Mouse (Mus musculus) MEL (cell line): Measurements from ENCODE around the gene Zfp174. TPM values are rescaled to one million over a fixed set of nuclear protein-coding genes. Genes with fewer than 3 reads are reported as not detected.

Experiments
- DNase-seq: peaks from one replicate; pipeline ENCODE4 v3.0.0; 2011; ENCODE audit warnings: low read depth, low spot score
- H3K27ac ChIP-seq: 2 replicates; pipeline ENCODE4 v1.5.1; 2012; ENCODE audit warnings: low read depth, mild to moderate bottlenecking, control low read depth, low read length, moderate library complexity; ENCODE audit not compliant: control insufficient read depth
- H3K27me3 ChIP-seq, 2 experiments: fragments of 150-350 bp in 1 of 2; sonication (generic) in 1 of 2; 2 replicates each; pipeline ENCODE4 v1.6.1; 2012; ENCODE audit warnings: low read length in 2 of 2, mild to moderate bottlenecking in 2 of 2, improper control_type of control experiment in 1 of 2, moderate library complexity in 1 of 2; ENCODE audit not compliant: insufficient read depth in 2 of 2, control insufficient read depth in 1 of 2
- H3K36me3 ChIP-seq, 2 experiments: 2 replicates each; pipeline ENCODE4 v1.6.1; 2012 to 2014; ENCODE audit warnings: low read length in 2 of 2, improper control_type of control experiment in 1 of 2, inconsistent platforms in 1 of 2, mild to moderate bottlenecking in 1 of 2; ENCODE audit not compliant: insufficient read depth in 2 of 2, control insufficient read depth in 1 of 2
- H3K4me1 ChIP-seq, 2 experiments: fragments of 150-350 bp in 1 of 2; sonication (generic) in 1 of 2; 2 replicates each; pipeline ENCODE4 v1.6.1; 2012; ENCODE audit warnings: low read length in 2 of 2, improper control_type of control experiment in 1 of 2, mild to moderate bottlenecking in 1 of 2; ENCODE audit not compliant: insufficient read depth in 2 of 2, control insufficient read depth in 1 of 2
- H3K4me3 ChIP-seq, 2 experiments: fragments of 150-350 bp in 1 of 2; sonication (generic) in 1 of 2; 2 replicates each; pipeline ENCODE4 v1.5.1; 2012; ENCODE audit warnings: low read depth in 2 of 2, low read length in 2 of 2, mild to moderate bottlenecking in 2 of 2, moderate library complexity in 2 of 2, control low read depth in 1 of 2, improper control_type of control experiment in 1 of 2; ENCODE audit not compliant: control insufficient read depth in 1 of 2, insufficient read depth in 1 of 2
- H3K79me2 ChIP-seq: 2 replicates; pipeline ENCODE4 v1.6.1; 2012; ENCODE audit warnings: mild to moderate bottlenecking, low read length, moderate library complexity; ENCODE audit not compliant: control insufficient read depth, poor library complexity, insufficient read depth
- H3K9ac ChIP-seq: 2 replicates; pipeline ENCODE4 v1.6.1; 2012; ENCODE audit warnings: low read depth, mild to moderate bottlenecking, control low read depth, low read length, moderate library complexity; ENCODE audit not compliant: control insufficient read depth, poor library complexity, severe bottlenecking
- H3K9me3 ChIP-seq: fragments of 150-350 bp; sonication (generic); replicated peaks from 2 replicates; pipeline ENCODE4 v1.6.1; 2012; ENCODE audit warnings: mild to moderate bottlenecking, low read length, improper control_type of control experiment, moderate library complexity; ENCODE audit not compliant: insufficient read depth
- BHLHE40 ChIP-seq: IDR thresholded peaks from 2 replicates; pipeline ENCODE4 v1.6.1; 2012; ENCODE audit warnings: low read depth, mild to moderate bottlenecking, inconsistent platforms, low read length, improper control_type of control experiment, borderline replicate concordance
- CHD2 ChIP-seq: IDR thresholded peaks from 2 replicates; pipeline ENCODE4 v1.6.1; 2011; ENCODE audit warnings: low read length, improper control_type of control experiment
- CTCF ChIP-seq, 3 experiments: IDR thresholded peaks in 2 of 3; conservative IDR thresholded peaks in 1 of 3; 2 replicates each; pipeline ENCODE4 v1.5.1; 2011 to 2012; ENCODE audit warnings: low read length in 3 of 3, low read depth in 2 of 3, mild to moderate bottlenecking in 2 of 3, improper control_type of control experiment in 1 of 3, inconsistent platforms in 1 of 3, mixed read lengths in 1 of 3, moderate library complexity in 1 of 3; ENCODE audit not compliant: control insufficient read depth in 1 of 3, insufficient read depth in 1 of 3, poor library complexity in 1 of 3, severe bottlenecking in 1 of 3
- E2F4 ChIP-seq: IDR thresholded peaks from 2 replicates; pipeline ENCODE4 v1.6.1; 2011; ENCODE audit warnings: low read depth, low read length, improper control_type of control experiment, borderline replicate concordance
- ELF1 ChIP-seq: IDR thresholded peaks from 2 replicates; pipeline ENCODE4 v1.6.1; 2014; ENCODE audit warnings: low read depth, mild to moderate bottlenecking, inconsistent platforms, low read length, improper control_type of control experiment, moderate library complexity
- EP300 ChIP-seq, 2 experiments: IDR thresholded peaks; 2 replicates each; pipeline ENCODE4 v1.6.1; 2011; ENCODE audit warnings: improper control_type of control experiment in 2 of 2, low read length in 2 of 2, low read depth in 1 of 2, mild to moderate bottlenecking in 1 of 2
- ETS1 ChIP-seq: IDR thresholded peaks from 2 replicates; pipeline ENCODE4 v1.6.1; 2012; ENCODE audit warnings: low read depth, mild to moderate bottlenecking, inconsistent platforms, low read length, improper control_type of control experiment, moderate library complexity
- GABPA ChIP-seq: IDR thresholded peaks from 2 replicates; pipeline ENCODE4 v1.6.1; 2012; ENCODE audit warnings: low read depth, mild to moderate bottlenecking, inconsistent platforms, low read length, improper control_type of control experiment, moderate library complexity
- GATA1 ChIP-seq: IDR thresholded peaks from 2 replicates; pipeline ENCODE4 v1.6.1; 2011; ENCODE audit warnings: low read depth, low read length, improper control_type of control experiment
- MAZ ChIP-seq: IDR thresholded peaks from 2 replicates; pipeline ENCODE4 v1.6.1; 2012; ENCODE audit warnings: low read depth, mild to moderate bottlenecking, inconsistent platforms, low read length, improper control_type of control experiment
- MXI1 ChIP-seq: IDR thresholded peaks from 2 replicates; pipeline ENCODE4 v1.6.1; 2011; ENCODE audit warnings: mild to moderate bottlenecking, low read depth, low read length, improper control_type of control experiment
- MYB ChIP-seq: IDR thresholded peaks from 2 replicates; pipeline ENCODE4 v1.6.1; 2011; ENCODE audit warnings: mild to moderate bottlenecking, low read depth, low read length, improper control_type of control experiment
- MYC ChIP-seq: IDR thresholded peaks from 2 replicates; pipeline ENCODE4 v1.6.1; 2011; ENCODE audit warnings: low read depth, mild to moderate bottlenecking, low read length, improper control_type of control experiment, moderate library complexity
- POLR2AphosphoS2 ChIP-seq: IDR thresholded peaks from 2 replicates; pipeline ENCODE4 v1.6.1; 2011; ENCODE audit warnings: low read length, improper control_type of control experiment
- POLR2AphosphoS5 ChIP-seq: IDR thresholded peaks from 2 replicates; pipeline ENCODE4 v1.6.1; 2012; ENCODE audit warnings: low read depth, borderline replicate concordance, mild to moderate bottlenecking, inconsistent platforms, low read length, moderate library complexity, mixed read lengths
- RAD21 ChIP-seq: IDR thresholded peaks from 2 replicates; pipeline ENCODE4 v1.6.1; 2011; ENCODE audit warnings: mild to moderate bottlenecking, low read depth, low read length, improper control_type of control experiment
- RCOR1 ChIP-seq: IDR thresholded peaks from 2 replicates; pipeline ENCODE4 v1.6.1; 2012; ENCODE audit warnings: low read depth, mild to moderate bottlenecking, inconsistent platforms, low read length, improper control_type of control experiment
- SIN3A ChIP-seq: IDR thresholded peaks from 2 replicates; pipeline ENCODE4 v1.6.1; 2012; ENCODE audit warnings: low read length, improper control_type of control experiment, inconsistent platforms
- TBP ChIP-seq: IDR thresholded peaks from 2 replicates; pipeline ENCODE4 v1.8.0; 2011; ENCODE audit warnings: low read depth, low read length, improper control_type of control experiment
- UBTF ChIP-seq: IDR thresholded peaks from 2 replicates; pipeline ENCODE4 v1.6.1; 2012; ENCODE audit warnings: low read depth, mild to moderate bottlenecking, inconsistent platforms, low read length, improper control_type of control experiment, moderate library complexity, borderline replicate concordance; ENCODE audit not compliant: insufficient read depth
- USF1 ChIP-seq: IDR thresholded peaks from 2 replicates; pipeline ENCODE4 v1.6.1; 2014; ENCODE audit warnings: low read depth, mild to moderate bottlenecking, inconsistent platforms, low read length, improper control_type of control experiment, moderate library complexity
- ZMIZ1 ChIP-seq: IDR thresholded peaks from 2 replicates; pipeline ENCODE4 v1.6.1; 2012; ENCODE audit warnings: low read depth, mild to moderate bottlenecking, inconsistent platforms, low read length, improper control_type of control experiment, moderate library complexity
- ZNF384 ChIP-seq: IDR thresholded peaks from 2 replicates; pipeline ENCODE4 v1.6.1; 2012; ENCODE audit warnings: low read depth, mild to moderate bottlenecking, inconsistent platforms, low read length, improper control_type of control experiment
- polyA plus RNA-seq, 2 experiments: library from polyadenylated mRNA; stranded (reverse) in 1 of 2; unstranded in 1 of 2; fragments of >175 nt in 1 of 2; fragments of >200 nt in 1 of 2; gene quantifications; 2 replicates each; pipeline versions ENCODE4 v1.2.1 to v1.2.4; 2012; ENCODE audit warnings: low replicate concordance in 2 of 2, low read depth in 1 of 2; ENCODE audit not compliant: insufficient read length in 2 of 2, insufficient read depth in 1 of 2, missing spikeins in 1 of 2
- total RNA-seq: library from RNA; depleted of rRNA; stranded (reverse); fragments of 300-350 nt; gene quantifications from 2 replicates; pipeline ENCODE4 v1.2.3, GENCODE M21; 2012

The Zfp174 gene
- total and polyA plus RNA-seq, 3 experiments, result 0.39 to 24.5 (median 0.58) TPM

GRCm38 (mm10) chr16:3820202-3820601 lies 26.9 kb upstream of the Zfp174 start:
- H3K9me3 ChIP-seq, result no peaks in the 10 kb centered on the region
- H3K79me2 ChIP-seq, result no peaks in the 10 kb centered on the region
- H3K27ac ChIP-seq, result no peak overlapping the region
- H3K36me3 ChIP-seq, result no peaks in the 10 kb centered on the region
- DNase-seq, result peak; percentile 17
- no peaks in the 10 kb centered on the region; a peak in 1 of 4 replicates for H3K27me3 ChIP-seq
- no peaks in the 10 kb centered on the region for H3K4me1 ChIP-seq
- no peak for TF ChIP-seq MXI1
- no peak for TF ChIP-seq TBP
- no peak for TF ChIP-seq MYB
- TF ChIP-seq MYC, result no peak
- no peak for TF ChIP-seq RCOR1
- TF ChIP-seq RAD21, result no peak
- no peak for TF ChIP-seq GABPA
- no peak for TF ChIP-seq EP300 (IDR thresholded peaks at IDR 0.05; ENCODE audit: low read depth in 1 of 2, low read length in 2 of 2)
- TF ChIP-seq USF1, result no peak
- no peak for TF ChIP-seq GATA1
- no peak for TF ChIP-seq CTCF (IDR thresholded peaks at IDR 0.05 in 2 of 3, conservative IDR thresholded peaks at IDR 0.05 in 1 of 3; ENCODE audit: control insufficient read depth in 1 of 3, insufficient read depth in 1 of 3, low read depth in 2 of 3, low read length in 3 of 3, poor library complexity in 1 of 3, severe bottlenecking in 1 of 3)
- TF ChIP-seq ZNF384, result no peak
- TF ChIP-seq ZMIZ1, result no peak
- TF ChIP-seq POLR2AphosphoS2, result no peak
- no peak for TF ChIP-seq POLR2AphosphoS5
- TF ChIP-seq ELF1, result no peak
- no peak for TF ChIP-seq CHD2
- H3K4me3 ChIP-seq, result no peak overlapping the region
- H3K9ac ChIP-seq, result no peak overlapping the region

GRCm38 (mm10) chr16:3828021-3828420 lies 19.0 kb upstream of the Zfp174 start:
- no peak for DNase-seq
- TF ChIP-seq POLR2AphosphoS2, result no peak
- TF ChIP-seq MAZ, result no peak
- no peak for TF ChIP-seq ZNF384
- TF ChIP-seq POLR2AphosphoS5, result no peak
- TF ChIP-seq ELF1, result no peak
- TF ChIP-seq SIN3A, result no peak
- no peak for TF ChIP-seq ETS1
- TF ChIP-seq BHLHE40, result no peak
- TF ChIP-seq TBP, result no peak
- no peak for TF ChIP-seq MXI1
- no peak for TF ChIP-seq ZMIZ1
- no peak for TF ChIP-seq E2F4
- no peak for TF ChIP-seq EP300 (IDR thresholded peaks at IDR 0.05; ENCODE audit: low read depth in 1 of 2, low read length in 2 of 2)
- no peak for TF ChIP-seq CHD2
- TF ChIP-seq UBTF, result no peak
- TF ChIP-seq GABPA, result no peak
- H3K27ac ChIP-seq, result no peak overlapping the region
- no peak overlapping the region for H3K4me3 ChIP-seq
- no peaks in the 10 kb centered on the region for H3K4me1 ChIP-seq
- no peak overlapping the region for H3K9ac ChIP-seq
- H3K27me3 ChIP-seq, result no peaks in the 10 kb centered on the region
- H3K79me2 ChIP-seq, result no peaks in the 10 kb centered on the region
- no peaks in the 10 kb centered on the region for H3K9me3 ChIP-seq
- no peaks in the 10 kb centered on the region for H3K36me3 ChIP-seq
